Mouse (Mus musculus) E14TG2a.4 (cell line): ENCODE results near the gene Gm42417.

Source experiments
- H3K27me3 ChIP-seq: 2 replicates; pipeline ENCODE4 v1.6.1; 2014; ENCODE audit warnings: low read length, control low read depth; ENCODE audit not compliant: insufficient read depth
- H3K36me3 ChIP-seq: 2 replicates; pipeline ENCODE4 v1.6.1; 2014; ENCODE audit warnings: low read length, control low read depth; ENCODE audit not compliant: insufficient read depth
- H3K4me1 ChIP-seq: replicated peaks from 2 replicates; pipeline ENCODE4 v1.6.1; 2014; ENCODE audit warnings: low read depth, low read length, control low read depth
- H3K4me3 ChIP-seq: replicated peaks from 2 replicates; pipeline ENCODE4 v1.5.1; 2014; ENCODE audit warnings: mild to moderate bottlenecking, low read length
- H3K9me3 ChIP-seq: 2 replicates; pipeline ENCODE4 v1.6.1; 2014; ENCODE audit warnings: low read length, control low read depth
- CTCF ChIP-seq: conservative IDR thresholded peaks from 2 replicates; pipeline ENCODE4 v1.5.1; 2014; ENCODE audit warnings: low read length
- NANOG ChIP-seq: IDR thresholded peaks from 2 replicates; pipeline ENCODE4 v1.6.1; 2014; ENCODE audit warnings: borderline replicate concordance, low read length, mixed read lengths
- POU5F1 ChIP-seq: IDR thresholded peaks from 2 replicates; pipeline ENCODE4 v1.6.1; 2014; ENCODE audit warnings: low read length, borderline replicate concordance

Gene Gm42417

GRCm38 (mm10) chr1:36525774-36526173 lies 13.5 kb downstream of the Gm42417 start:
- Histone ChIP-seq H3K27me3 (no peaks in the 10 kb centered on the region), H3K36me3 (peaks cover 72% of the 10 kb centered on the region), H3K4me1 (peaks cover 67% of the 10 kb centered on the region), H3K4me3 (no peak overlapping the region), H3K9me3 (no peaks in the 10 kb centered on the region)
- TF ChIP-seq POU5F1: no peak
- no peak for TF ChIP-seq CTCF
- no peak for TF ChIP-seq NANOG

GRCm38 (mm10) chr1:36524058-36524457 lies 15.2 kb downstream of the Gm42417 start:
- no peaks in the 10 kb centered on the region for H3K9me3 ChIP-seq
- TF ChIP-seq CTCF: no peak
- TF ChIP-seq POU5F1: no peak
- TF ChIP-seq NANOG: no peak
- H3K27me3 ChIP-seq: no peaks in the 10 kb centered on the region
- H3K4me1 ChIP-seq: peaks cover 79% of the 10 kb centered on the region
- no peak overlapping the region for H3K4me3 ChIP-seq
- H3K36me3 ChIP-seq: peaks cover 81% of the 10 kb centered on the region

GRCm38 (mm10) chr1:36523332-36524013 lies 15.8 kb downstream of the Gm42417 start:
- TF ChIP-seq NANOG: no peak
- TF ChIP-seq POU5F1: no peak
- TF ChIP-seq CTCF: no peak
- Histone ChIP-seq H3K36me3 (peaks cover 86% of the 10 kb centered on the region), H3K4me1 (peaks cover 79% of the 10 kb centered on the region), H3K4me3 (no peak overlapping the region), H3K27me3 (no peaks in the 10 kb centered on the region), H3K9me3 (no peaks in the 10 kb centered on the region)

GRCm38 (mm10) chr1:36522210-36522609 lies 17.0 kb downstream of the Gm42417 start:
- Histone ChIP-seq H3K27me3 (no peaks in the 10 kb centered on the region), H3K36me3 (peaks cover 98% of the 10 kb centered on the region), H3K4me3 (no peak overlapping the region), H3K4me1 (peaks cover 79% of the 10 kb centered on the region), H3K9me3 (no peaks in the 10 kb centered on the region)
- TF ChIP-seq CTCF (no peak), POU5F1 (no peak), NANOG (no peak)

GRCm38 (mm10) chr1:36519626-36520025 lies 19.6 kb downstream of the Gm42417 start:
- peaks cover 84% of the 10 kb centered on the region for H3K4me1 ChIP-seq
- H3K9me3 ChIP-seq: no peaks in the 10 kb centered on the region
- TF ChIP-seq POU5F1: no peak
- TF ChIP-seq CTCF: no peak
- 0 out of 2 replicates have a peak overlapping the region, but pooled peaks have one; percentile 4 for H3K4me3 ChIP-seq
- no peaks in the 10 kb centered on the region for H3K27me3 ChIP-seq
- H3K36me3 ChIP-seq: peaks cover 98% of the 10 kb centered on the region

DNA sequence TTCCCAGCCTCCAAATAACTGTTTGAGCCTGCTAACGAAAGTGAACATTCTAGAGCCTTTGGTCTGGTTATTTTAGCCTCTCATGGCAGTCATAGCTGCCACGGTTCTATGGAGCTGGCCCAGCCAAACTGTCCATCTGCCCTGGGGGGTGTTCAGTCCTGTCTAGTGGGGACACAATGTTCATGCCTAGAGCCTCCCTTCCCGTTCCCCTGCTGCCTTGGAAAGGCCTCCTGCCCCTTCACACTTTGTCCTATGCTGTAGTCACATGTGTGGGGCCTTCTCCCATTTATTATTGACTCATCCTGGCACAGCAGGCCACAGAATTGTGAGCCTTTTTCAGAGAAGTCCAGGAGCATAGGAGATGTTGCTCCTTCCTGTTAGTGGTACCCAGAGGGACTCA lies 21.0 kb downstream of the Gm42417 start:
- Histone ChIP-seq H3K9me3 (no peaks in the 10 kb centered on the region), H3K4me1 (peaks cover 95% of the 10 kb centered on the region), H3K36me3 (peaks cover 93% of the 10 kb centered on the region), H3K4me3 (peak overlapping the region; percentile 17; the same call in 1 of the 2 replicates), H3K27me3 (no peaks in the 10 kb centered on the region)
- TF ChIP-seq POU5F1: no peak
- TF ChIP-seq CTCF: no peak
- TF ChIP-seq NANOG: no peak

GRCm38 (mm10) chr1:36513718-36514117 lies 25.5 kb downstream of the Gm42417 start:
- TF ChIP-seq NANOG: no peak
- TF ChIP-seq POU5F1: no peak
- peak; percentile 93 for TF ChIP-seq CTCF
- Histone ChIP-seq H3K9me3 (no peaks in the 10 kb centered on the region), H3K4me1 (peaks cover 56% of the 10 kb centered on the region), H3K4me3 (peak overlapping the region; percentile 98), H3K27me3 (no peaks in the 10 kb centered on the region), H3K36me3 (peaks cover 49% of the 10 kb centered on the region)

DNA sequence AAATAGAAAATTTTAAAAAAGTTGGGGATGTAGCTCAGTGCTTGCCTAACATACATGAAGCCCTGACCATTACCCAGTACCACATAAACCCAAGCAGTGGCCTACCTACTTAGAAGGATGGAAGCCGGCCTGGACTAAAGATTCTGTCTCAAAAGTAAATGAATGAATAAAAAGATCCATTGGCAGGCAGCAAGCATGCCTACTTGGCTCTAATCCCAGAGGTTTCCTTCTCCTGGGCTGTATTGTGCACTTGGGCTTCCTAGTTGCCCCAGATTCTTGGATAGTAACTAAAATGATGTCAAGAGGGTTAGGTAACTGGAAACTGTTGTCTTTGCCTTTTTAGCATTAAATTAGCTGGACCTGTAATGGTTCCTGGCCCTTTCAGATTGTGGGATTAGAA lies 25.9 kb downstream of the Gm42417 start:
- Histone ChIP-seq H3K9me3 (no peaks in the 10 kb centered on the region), H3K36me3 (peaks cover 45% of the 10 kb centered on the region), H3K4me3 (peak overlapping the region; percentile 98), H3K4me1 (peaks cover 52% of the 10 kb centered on the region), H3K27me3 (no peaks in the 10 kb centered on the region)
- TF ChIP-seq NANOG (no peak), POU5F1 (no peak), CTCF (no peak)

GRCm38 (mm10) chr1:36512966-36513280 lies 26.3 kb downstream of the Gm42417 start:
- H3K4me1 ChIP-seq: peaks cover 52% of the 10 kb centered on the region
- no peaks in the 10 kb centered on the region for H3K9me3 ChIP-seq
- H3K36me3 ChIP-seq: peaks cover 41% of the 10 kb centered on the region
- peak overlapping the region; percentile 98 for H3K4me3 ChIP-seq
- H3K27me3 ChIP-seq: no peaks in the 10 kb centered on the region
- TF ChIP-seq CTCF (no peak), POU5F1 (no peak)
